Mouse (Mus musculus) intestine, embryonic 16.5 days (tissue): Measurements from ENCODE around the gene Kcnq1. TPM values are rescaled to one million over a fixed set of nuclear protein-coding genes. Genes with fewer than 3 reads are reported as not detected.

Experiments used
- ATAC-seq: fragments of 200-750 bp; cut with Nextera tagmentation; 2 replicates; pipeline ENCODE4 v1.8.0; 2017; ENCODE audit warnings: moderate TSS enrichment, moderate library complexity
- H3K27ac ChIP-seq: fragments of 300-500 bp; sonication (generic); 2 replicates; pipeline ENCODE4 v1.5.1; 2014; ENCODE audit warnings: mild to moderate bottlenecking, low read length
- H3K27me3 ChIP-seq: fragments of 300-500 bp; sonication (generic); replicated peaks from 2 replicates; pipeline ENCODE4 v1.6.1; 2014; ENCODE audit warnings: low read length, control low read depth, mixed read lengths; ENCODE audit not compliant: control insufficient read depth, insufficient read depth
- H3K36me3 ChIP-seq: fragments of 300-500 bp; sonication (generic); 2 replicates; pipeline ENCODE4 v1.6.1; 2014; ENCODE audit warnings: low read length, control low read depth; ENCODE audit not compliant: control insufficient read depth, insufficient read depth
- H3K4me1 ChIP-seq: fragments of 300-500 bp; sonication (generic); 2 replicates; pipeline ENCODE4 v1.6.1; 2014; ENCODE audit warnings: low read length, control low read depth, mixed read lengths; ENCODE audit not compliant: control insufficient read depth, insufficient read depth
- H3K4me2 ChIP-seq: fragments of 300-500 bp; sonication (generic); 2 replicates; pipeline ENCODE4 v1.6.1; 2014; ENCODE audit warnings: low read depth, low read length, control low read depth
- H3K4me3 ChIP-seq: fragments of 300-500 bp; sonication (generic); 2 replicates; pipeline ENCODE4 v1.5.1; 2014; ENCODE audit warnings: mild to moderate bottlenecking, low read length
- H3K9ac ChIP-seq: fragments of 300-500 bp; sonication (generic); 2 replicates; pipeline ENCODE4 v1.6.1; 2014; ENCODE audit warnings: low read depth, low read length
- H3K9me3 ChIP-seq: fragments of 300-500 bp; sonication (generic); 2 replicates; pipeline ENCODE4 v1.6.1; 2016; ENCODE audit warnings: low read length, control low read depth; ENCODE audit not compliant: control insufficient read depth
- WGBS: fragments of 180-500 bp; shearing (Covaris S2); extraction: QIAGEN DNeasy Blood & Tissue Kit; methylation state at CpG from one replicate; pipeline ENCODE4 v1.1.7; 2014; 5-methylcytosine and 5-hydroxymethylcytosine counted together
- polyA plus RNA-seq: library from polyadenylated mRNA; unstranded; fragments of >200 nt; fragmentation: Nextera tagmentation; extraction: Ambion mirVana; gene quantifications from 2 replicates; pipeline ENCODE4 v1.2.1, GENCODE M21; 2015

Kcnq1 gene
- polyA plus RNA-seq, 1 experiment from 2014 or later, result 9.7 TPM

DNA sequence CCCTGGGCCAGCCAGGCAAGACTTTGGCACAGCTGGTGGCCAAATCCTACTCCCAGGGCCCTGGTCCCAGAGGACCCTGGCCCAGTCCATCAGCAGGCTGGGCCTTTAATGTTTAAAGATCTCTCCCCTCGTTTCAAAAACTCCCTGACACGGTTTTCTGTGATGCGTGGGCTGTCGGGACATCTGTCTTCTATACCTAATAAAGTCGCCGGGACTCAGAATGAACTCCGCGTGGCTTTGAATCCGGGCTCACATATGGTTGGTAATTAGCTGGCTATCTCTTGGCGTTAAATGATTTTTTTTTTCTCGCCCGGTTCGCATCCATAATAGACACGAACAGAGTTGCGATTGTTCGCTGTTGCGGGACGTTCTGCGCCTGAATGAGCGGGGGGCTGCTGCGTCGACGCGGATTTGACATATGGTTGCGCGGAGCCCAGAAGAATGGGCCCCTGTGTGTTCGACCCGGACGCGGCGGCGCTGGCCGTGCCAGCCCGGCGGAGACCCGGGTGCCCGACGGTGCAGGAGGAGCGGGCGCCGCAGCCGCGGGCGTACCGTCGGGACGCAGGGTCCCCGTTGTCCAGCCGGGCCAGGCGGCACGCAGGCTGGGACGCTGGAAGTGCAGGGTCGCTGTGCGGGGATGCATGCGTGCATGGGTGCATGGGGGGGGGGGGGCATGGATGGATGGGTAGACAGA lies 338.9 kb downstream of the Kcnq1 start:
- peak overlapping the region; percentile 45 for H3K4me3 ChIP-seq
- peak overlapping the region; percentile 67 for H3K9ac ChIP-seq
- H3K4me1 ChIP-seq, result peaks cover 16% of the 10 kb centered on the region
- peaks cover 27% of the 10 kb centered on the region for H3K27me3 ChIP-seq
- no peak overlapping the region for H3K27ac ChIP-seq
- ATAC-seq, result peak; percentile 29; the same call in 1 of the 2 replicates
- 8% methylated on average over 55 of the region's 55 CpGs for WGBS
- H3K4me2 ChIP-seq, result peak overlapping the region; percentile 77
- no peaks in the 10 kb centered on the region for H3K36me3 ChIP-seq
- H3K9me3 ChIP-seq, result no peaks in the 10 kb centered on the region

DNA sequence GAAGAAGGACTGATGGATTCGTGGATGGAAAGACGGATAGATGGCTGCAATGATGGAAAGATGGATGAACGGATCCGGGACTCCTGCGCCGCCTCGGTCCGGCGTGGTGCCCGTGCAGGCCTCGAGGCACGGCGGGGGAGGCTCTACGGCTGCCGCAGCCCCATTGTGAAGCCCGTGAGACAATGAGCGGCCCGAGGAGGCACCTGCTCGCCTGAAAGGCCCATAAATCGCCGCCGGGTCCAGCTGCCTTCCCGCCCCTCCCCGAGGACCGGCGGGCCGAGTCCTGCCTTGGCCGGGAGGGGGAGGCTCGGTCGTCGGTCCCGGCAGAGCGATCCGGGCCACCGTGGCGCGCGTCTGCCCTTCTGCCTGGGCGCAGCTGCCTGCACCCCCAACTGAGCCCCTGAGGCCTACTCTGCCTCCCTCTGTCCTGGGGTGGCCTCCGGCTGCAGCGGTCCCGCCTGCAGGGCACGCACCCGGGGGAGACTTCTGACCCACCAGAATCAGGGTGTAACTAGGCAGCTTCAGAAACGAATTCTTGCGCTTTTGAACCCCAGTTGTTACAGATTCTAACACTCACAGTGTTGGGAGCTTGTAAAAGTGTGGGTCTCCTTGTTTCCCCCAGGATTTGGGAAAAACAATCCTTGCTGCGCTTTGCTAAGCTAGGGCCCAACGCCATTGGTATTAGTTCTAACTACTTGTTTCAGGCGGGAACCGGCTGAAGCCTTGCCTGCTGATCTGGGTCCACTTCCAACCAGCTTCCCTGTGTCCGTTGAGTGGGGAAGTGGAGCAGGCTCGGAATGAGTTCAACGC lies 339.7 kb downstream of the Kcnq1 start:
- H3K36me3 ChIP-seq, result no peaks in the 10 kb centered on the region
- peak overlapping the region; percentile 67 for H3K9ac ChIP-seq
- peak; percentile 51 for ATAC-seq
- peaks cover 27% of the 10 kb centered on the region for H3K27me3 ChIP-seq
- peaks cover 16% of the 10 kb centered on the region for H3K4me1 ChIP-seq
- no peaks in the 10 kb centered on the region for H3K9me3 ChIP-seq
- peak overlapping the region; percentile 45 for H3K4me3 ChIP-seq
- no peak overlapping the region for H3K27ac ChIP-seq
- H3K4me2 ChIP-seq, result peak overlapping the region; percentile 77
- WGBS, result 11% methylated on average over 46 of the region's 53 CpGs

DNA sequence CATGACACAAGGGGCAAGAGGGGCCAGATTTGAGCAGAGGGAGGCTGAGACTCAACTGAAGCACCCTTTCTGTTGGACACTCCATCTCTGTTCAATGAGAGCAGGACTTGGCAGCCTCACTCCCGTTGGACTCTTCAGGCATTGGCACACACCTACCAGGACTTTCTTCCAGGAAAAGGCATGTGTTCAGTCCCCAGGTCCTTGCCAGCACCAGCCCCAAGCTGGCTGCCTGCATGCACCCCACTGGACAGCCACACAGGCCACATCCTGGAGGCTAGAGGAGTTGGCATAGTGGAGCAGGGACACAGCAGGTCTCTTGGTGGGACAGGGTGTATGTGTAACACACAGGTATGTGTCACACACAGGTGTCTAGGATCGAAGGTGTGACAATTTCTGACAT lies 341.0 kb downstream of the Kcnq1 start:
- 80% methylated on average over 2 of the region's 2 CpGs for WGBS

DNA sequence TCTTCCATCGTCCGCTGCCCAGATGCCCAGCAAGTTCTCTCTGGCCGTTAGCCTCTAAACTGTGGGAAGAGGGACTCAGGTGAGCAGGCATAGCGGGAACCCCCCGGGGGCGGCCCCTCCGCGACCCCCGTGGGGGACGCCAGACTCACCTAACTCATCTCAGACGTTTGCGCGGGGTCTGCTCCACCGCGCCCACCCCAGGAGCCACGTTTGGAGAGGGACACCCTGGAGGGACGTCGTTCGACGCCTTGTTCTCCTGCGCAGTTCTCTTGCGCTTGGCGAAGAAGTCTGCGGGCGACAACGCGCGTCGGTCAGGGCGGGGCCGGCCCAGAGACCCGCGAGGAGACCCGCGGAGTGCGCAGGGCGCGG lies 352.8 kb downstream of the Kcnq1 start:
- Histone ChIP-seq H3K4me2 (peak overlapping the region; percentile 68), H3K27me3 (no peaks in the 10 kb centered on the region), H3K4me1 (peaks cover 9% of the 10 kb centered on the region), H3K9me3 (peaks cover 24% of the 10 kb centered on the region), H3K27ac (peak overlapping the region; percentile 77), H3K9ac (peak overlapping the region; percentile 70), H3K4me3 (peak overlapping the region; percentile 63), H3K36me3 (no peaks in the 10 kb centered on the region)
- no peak for ATAC-seq
- WGBS, result 22% methylated on average over 38 of the region's 38 CpGs

More for the DNA sequence above, 341.0 kb downstream of the Kcnq1 start:
- H3K4me2 ChIP-seq, result no peak overlapping the region
- no peak overlapping the region for H3K9ac ChIP-seq
- H3K27me3 ChIP-seq, result peaks cover 27% of the 10 kb centered on the region
- H3K4me1 ChIP-seq, result peaks cover 16% of the 10 kb centered on the region
- H3K9me3 ChIP-seq, result no peaks in the 10 kb centered on the region
- no peaks in the 10 kb centered on the region for H3K36me3 ChIP-seq
- H3K27ac ChIP-seq, result no peak overlapping the region
- H3K4me3 ChIP-seq, result no peak overlapping the region
- no peak for ATAC-seq

DNA sequence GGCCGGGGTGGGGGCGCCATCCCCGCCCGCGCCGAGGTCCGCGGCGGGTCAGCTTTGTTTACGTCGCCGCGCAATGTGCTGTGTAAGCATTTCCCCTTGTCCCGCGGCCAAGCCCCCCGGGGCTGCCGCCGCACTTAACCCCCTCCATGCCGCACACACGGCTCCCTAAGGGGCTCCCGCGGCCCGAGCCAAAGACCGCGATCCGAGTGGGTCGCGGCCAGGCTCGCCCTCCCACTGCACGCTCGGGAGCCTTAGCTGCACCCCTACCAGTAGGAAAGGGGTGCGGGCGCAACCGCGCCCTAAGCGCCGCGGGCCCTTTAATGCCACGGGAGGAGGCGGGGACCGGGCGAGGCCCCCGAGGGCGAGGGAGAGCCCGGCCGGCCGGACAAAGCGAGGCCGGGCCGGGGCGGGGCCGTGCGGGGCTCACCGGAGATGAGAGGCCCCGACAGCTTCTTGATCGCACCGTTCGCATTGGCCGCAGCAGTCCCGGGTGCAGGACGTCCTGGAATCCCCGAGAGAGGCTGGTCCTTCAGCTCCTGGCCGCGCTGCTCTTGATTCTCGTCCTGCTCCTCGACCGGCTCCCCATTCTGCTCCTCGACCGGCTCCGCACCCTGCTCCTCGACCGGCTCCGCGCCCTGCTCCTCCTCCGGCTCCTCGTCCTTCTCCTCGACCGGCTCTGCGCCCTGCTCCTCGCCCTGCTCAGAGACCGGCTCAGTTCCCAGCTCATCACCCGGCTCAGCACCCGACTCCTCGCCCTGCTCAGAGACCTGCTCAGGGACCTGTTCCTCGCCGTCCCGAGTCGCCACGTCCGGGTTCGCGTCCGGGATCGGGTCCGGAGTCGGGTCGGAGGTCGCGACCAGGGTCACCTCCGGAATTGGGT lies 353.4 kb downstream of the Kcnq1 start:
- Histone ChIP-seq H3K27me3 (no peaks in the 10 kb centered on the region), H3K27ac (peak overlapping the region; percentile 77), H3K4me1 (peaks cover 10% of the 10 kb centered on the region), H3K4me2 (peak overlapping the region; percentile 68), H3K36me3 (no peaks in the 10 kb centered on the region), H3K9ac (peak overlapping the region; percentile 70), H3K9me3 (peaks cover 24% of the 10 kb centered on the region), H3K4me3 (peak overlapping the region; percentile 63)
- WGBS, result 27% methylated on average over 100 of the region's 100 CpGs
- ATAC-seq, result peak; percentile 17; the same call in 1 of the 2 replicates

- Histone ChIP-seq H3K36me3 (no peaks in the 10 kb centered on the region), H3K27me3 (no peaks in the 10 kb centered on the region), H3K4me1 (peaks cover 16% of the 10 kb centered on the region), H3K27ac (peak overlapping the region; percentile 77), H3K9me3 (peaks cover 24% of the 10 kb centered on the region), H3K4me3 (peak overlapping the region; percentile 63), H3K4me2 (peak overlapping the region; percentile 68), H3K9ac (peak overlapping the region; percentile 70)
- WGBS, result 35% methylated on average over 60 of the region's 60 CpGs
- ATAC-seq, result no peak
These were observed 354.2 kb downstream of the Kcnq1 start for GRCm38 (mm10) chr7:143460217-143460834.

DNA sequence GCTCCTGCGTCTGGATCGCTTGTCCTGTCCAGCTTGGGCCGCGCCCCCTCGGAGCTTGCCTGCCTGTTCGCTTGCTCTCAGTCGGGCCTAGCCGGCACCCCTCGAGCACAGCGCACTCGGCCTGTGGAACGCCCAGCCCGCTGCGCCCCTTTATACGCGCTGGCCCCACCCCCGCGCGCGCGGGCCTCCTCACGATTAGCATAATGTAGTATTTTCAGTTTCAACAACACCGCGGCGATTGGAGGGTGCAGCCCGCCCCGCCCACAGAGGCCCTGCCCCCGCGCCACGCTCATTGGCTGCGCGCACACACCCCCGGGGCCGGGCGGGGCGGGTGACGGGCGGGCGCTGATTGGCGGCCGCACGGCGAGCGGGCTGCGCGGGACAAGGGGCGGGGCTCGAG lies 354.7 kb downstream of the Kcnq1 start, which contains the start of gene Cdkn1c:
TSS of gene Cdkn1c (minus strand) at position 177 of the 400 bp plus-strand sequence.
- ATAC-seq, result peak; percentile 85
- Histone ChIP-seq H3K4me2 (peak within 1 kb of the TSS; percentile 68), H3K9me3 (peaks cover 24% of the 10 kb centered on the region), H3K27ac (peak within 1 kb of the TSS; percentile 77), H3K4me3 (peak within 1 kb of the TSS; percentile 63), H3K9ac (peak within 1 kb of the TSS; percentile 70), H3K27me3 (no peaks in the 10 kb centered on the region), H3K4me1 (peaks cover 17% of the 10 kb centered on the region), H3K36me3 (no peaks in the 10 kb centered on the region)
- WGBS, result 33% methylated on average over 48 of the region's 48 CpGs

GRCm38 (mm10) chr7:143461294-143461870 lies 355.2 kb downstream of the Kcnq1 start:
- Histone ChIP-seq H3K4me2 (peak overlapping the region; percentile 44), H3K4me1 (peaks cover 17% of the 10 kb centered on the region), H3K36me3 (no peaks in the 10 kb centered on the region), H3K9me3 (peaks cover 24% of the 10 kb centered on the region), H3K27ac (peak overlapping the region; percentile 12; the same call in 1 of the 2 replicates), H3K9ac (peak overlapping the region; percentile 34; the same call in 1 of the 2 replicates), H3K27me3 (no peaks in the 10 kb centered on the region), H3K4me3 (peak overlapping the region; percentile 63)
- ATAC-seq, result peak; percentile 35
- 32% methylated on average over 16 of the region's 32 CpGs for WGBS
